Mouse (Mus musculus): ENCODE measurements around the gene Ppp1r11. TPM values are rescaled to one million over a fixed set of nuclear protein-coding genes. Genes with fewer than 3 reads are reported as not detected.

Ppp1r11 gene
- 120 and 132 TPM in 2 replicates for polyA plus RNA-seq (2014; fragmentation: Nextera tagmentation; extraction: Ambion mirVana)

DNA sequence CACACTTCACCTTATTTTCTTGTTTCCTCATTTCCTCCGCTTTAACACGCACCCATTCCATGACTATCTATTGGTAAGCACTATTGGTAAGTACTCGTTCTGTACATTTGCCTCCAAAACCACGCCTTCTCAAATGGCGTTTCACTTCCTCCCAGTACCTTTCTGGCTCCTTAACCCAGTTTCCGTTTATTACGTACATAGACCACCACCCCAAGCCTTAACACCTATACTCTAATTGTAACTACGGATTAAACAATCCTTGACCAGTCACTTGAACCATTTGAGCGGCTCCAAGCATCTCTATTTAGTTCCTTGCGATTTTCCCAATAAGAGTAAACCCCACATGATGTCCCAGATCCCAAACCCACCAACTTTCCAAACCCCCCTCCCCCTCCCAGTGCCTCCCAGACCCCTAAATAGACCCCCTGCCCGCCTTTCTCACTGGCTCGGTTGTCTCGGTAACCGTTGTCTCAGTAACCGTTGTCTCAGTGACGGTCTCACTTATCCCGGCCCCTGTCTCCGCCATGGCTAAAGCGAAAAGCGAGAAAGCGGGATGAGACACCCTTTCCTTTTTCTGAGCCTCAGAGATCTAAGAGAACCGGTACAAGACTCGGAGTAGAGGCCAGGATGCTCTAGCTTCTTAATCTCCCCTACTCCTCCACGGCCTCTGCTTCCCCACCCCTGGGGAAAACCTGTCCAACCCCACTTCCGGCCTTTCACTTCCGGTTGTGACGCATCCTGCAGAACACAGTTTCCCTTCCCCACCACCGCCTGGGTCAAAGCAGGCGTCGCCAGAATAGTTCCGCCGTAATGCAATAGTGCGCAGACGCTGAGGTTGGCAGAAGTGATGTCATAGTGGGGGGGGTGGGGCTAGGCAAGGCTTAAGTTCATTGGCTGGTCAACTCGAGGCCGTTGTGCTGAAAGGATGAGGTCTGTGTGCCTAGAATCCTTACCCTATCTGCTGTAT lies at the start of gene Ppp1r11:
Gene Ppp1r11 (minus strand): TSS at position 761 of the 967 bp plus-strand sequence.
- Histone ChIP-seq H3K27ac (ENCODE audit: low read depth) (peak within 1 kb of the TSS; percentile 36; the same call in 1 of the 2 replicates), H3K4me3 (ENCODE audit: low read depth, low read length) (peak within 1 kb of the TSS; percentile 72), H3K27me3 (replicated peaks; ENCODE audit: control insufficient read depth, insufficient read depth, low read length) (0 out of 2 replicates have a peak, but pooled peaks cover 4% of the 10 kb centered on the region), H3K4me2 (ENCODE audit: low read length) (peak within 1 kb of the TSS; percentile 85), H3K9ac (ENCODE audit: low read length) (peak within 1 kb of the TSS; percentile 66), H3K36me3 (ENCODE audit: control insufficient read depth, insufficient read depth, low read length) (peaks cover 34% of the 10 kb centered on the region), H3K9me3 (ENCODE audit: control insufficient read depth, low read length) (no peaks in the 10 kb centered on the region), H3K4me1 (replicated peaks; ENCODE audit: control insufficient read depth, insufficient read depth, low read length) (peaks cover 14% of the 10 kb centered on the region)
- peak; percentile 94 for ATAC-seq (replicated peaks; ENCODE audit: low FRiP score, low TSS enrichment, low read depth)
- 3% methylated on average over 36 of the region's 36 CpGs for WGBS
- DNase-seq (ENCODE audit: low spot score) = peak; percentile 94

DNA sequence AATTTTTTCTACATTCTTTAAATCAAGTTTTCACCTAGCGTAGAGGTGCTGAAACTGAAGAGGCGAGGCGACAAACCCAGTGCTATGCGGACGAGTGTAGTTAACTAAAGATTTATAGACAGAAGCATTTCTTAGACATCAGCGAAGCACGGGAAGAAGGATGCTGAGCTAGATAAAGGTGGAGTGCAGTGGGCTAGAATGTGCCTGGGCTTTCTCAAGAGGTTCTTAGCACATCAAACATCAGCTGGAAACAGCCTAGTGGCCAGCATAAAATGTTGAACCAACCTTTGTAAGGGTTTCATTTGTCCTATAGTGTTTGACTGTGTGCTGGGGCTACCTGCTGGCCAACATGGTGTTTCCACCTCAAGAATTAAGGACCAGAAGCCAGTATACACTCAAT lies 49.3 kb upstream of the Ppp1r11 start, which contains the start of gene Zfp57:
Gene Zfp57 (plus strand): TSS at position 301 of the 400 bp plus-strand sequence.
- Histone ChIP-seq H3K4me1 (replicated peaks; ENCODE audit: control insufficient read depth, insufficient read depth, low read length) (peaks cover 14% of the 10 kb centered on the region), H3K4me2 (ENCODE audit: low read length) (peak within 1 kb of the TSS; percentile 79), H3K9ac (ENCODE audit: low read length) (no peak within 1 kb of the TSS), H3K27me3 (replicated peaks; ENCODE audit: control insufficient read depth, insufficient read depth, low read length) (no peaks in the 10 kb centered on the region), H3K27ac (ENCODE audit: low read depth) (no peak within 1 kb of the TSS), H3K9me3 (ENCODE audit: control insufficient read depth, low read length) (no peaks in the 10 kb centered on the region), H3K4me3 (ENCODE audit: low read depth, low read length) (no peak within 1 kb of the TSS), H3K36me3 (ENCODE audit: control insufficient read depth, insufficient read depth, low read length) (peaks cover 9% of the 10 kb centered on the region)
- DNase-seq (ENCODE audit: low spot score) (no peak), ATAC-seq (replicated peaks; ENCODE audit: low FRiP score, low TSS enrichment, low read depth) (no peak)
- 87% methylated on average over 7 of the region's 7 CpGs for WGBS

DNA sequence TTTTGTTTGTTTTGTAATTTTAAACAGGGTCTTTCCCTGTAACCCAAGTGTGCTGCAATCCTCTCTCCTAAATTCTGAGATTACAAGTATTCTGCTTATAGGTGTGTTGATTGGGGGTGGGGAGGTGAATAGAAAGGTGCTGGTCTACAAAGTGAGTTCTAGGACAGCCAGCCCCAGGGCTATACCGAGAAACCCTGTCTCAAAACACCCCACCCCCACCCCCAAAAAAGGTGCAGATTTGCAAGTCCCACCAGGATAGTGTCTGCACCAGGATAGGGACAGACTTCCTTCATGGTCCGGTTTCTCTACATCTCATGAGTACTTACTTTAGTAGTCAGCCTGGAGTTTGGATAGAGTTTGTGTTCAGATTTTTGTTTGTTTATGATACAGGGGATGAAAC lies 46.9 kb upstream of the Ppp1r11 start:
- Histone ChIP-seq H3K27ac (ENCODE audit: low read depth) (no peak overlapping the region), H3K9me3 (ENCODE audit: control insufficient read depth, low read length) (no peaks in the 10 kb centered on the region), H3K36me3 (ENCODE audit: control insufficient read depth, insufficient read depth, low read length) (no peaks in the 10 kb centered on the region), H3K4me2 (ENCODE audit: low read length) (no peak overlapping the region), H3K4me1 (replicated peaks; ENCODE audit: control insufficient read depth, insufficient read depth, low read length) (peaks cover 7% of the 10 kb centered on the region), H3K27me3 (replicated peaks; ENCODE audit: control insufficient read depth, insufficient read depth, low read length) (no peaks in the 10 kb centered on the region), H3K9ac (ENCODE audit: low read length) (no peak overlapping the region), H3K4me3 (ENCODE audit: low read depth, low read length) (no peak overlapping the region)
- no peak for ATAC-seq (replicated peaks; ENCODE audit: low FRiP score, low TSS enrichment, low read depth)
- no peak for DNase-seq (ENCODE audit: low spot score)
- whole genome bisulfite sequencing = 60% methylated on average over 2 of the region's 2 CpGs

DNA sequence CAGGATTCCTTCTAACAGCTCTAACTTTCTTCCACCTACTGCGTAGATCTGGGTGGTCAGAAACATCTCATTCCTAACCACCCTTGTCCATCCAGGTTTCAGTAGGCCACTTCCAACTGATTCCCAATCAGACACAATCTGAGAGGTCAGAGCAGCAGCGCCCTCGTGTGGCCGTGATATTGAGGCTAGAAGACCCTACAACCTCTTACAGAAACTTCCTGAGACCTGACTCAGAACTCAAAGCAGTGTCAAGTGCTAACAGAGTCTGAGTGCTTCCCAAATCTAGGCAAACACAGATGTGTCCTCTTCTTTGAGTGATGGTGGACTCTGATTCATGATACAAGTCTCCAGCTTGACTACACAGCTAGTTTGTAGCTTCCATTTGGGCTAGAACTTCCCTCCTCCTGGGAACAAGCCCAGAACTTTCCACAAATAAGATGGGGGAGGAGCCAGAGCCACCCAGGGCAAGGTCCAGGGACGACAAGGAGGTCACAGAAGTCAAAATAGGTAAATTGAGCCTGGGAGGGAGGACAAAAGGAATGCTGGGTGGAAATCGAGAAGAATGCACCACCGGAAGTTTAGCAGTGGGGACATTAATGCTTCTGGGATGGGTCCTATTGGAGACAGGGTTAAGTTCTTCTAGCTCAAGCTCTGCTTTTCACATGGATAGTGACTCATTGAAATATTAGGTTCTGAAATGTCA lies 45.6 kb upstream of the Ppp1r11 start:
- Histone ChIP-seq H3K4me3 (ENCODE audit: low read depth, low read length) (no peak overlapping the region), H3K27me3 (replicated peaks; ENCODE audit: control insufficient read depth, insufficient read depth, low read length) (no peaks in the 10 kb centered on the region), H3K27ac (ENCODE audit: low read depth) (no peak overlapping the region), H3K9ac (ENCODE audit: low read length) (no peak overlapping the region), H3K9me3 (ENCODE audit: control insufficient read depth, low read length) (no peaks in the 10 kb centered on the region), H3K4me1 (replicated peaks; ENCODE audit: control insufficient read depth, insufficient read depth, low read length) (no peaks in the 10 kb centered on the region), H3K36me3 (ENCODE audit: control insufficient read depth, insufficient read depth, low read length) (no peaks in the 10 kb centered on the region), H3K4me2 (ENCODE audit: low read length) (no peak overlapping the region)
- ATAC-seq (replicated peaks; ENCODE audit: low FRiP score, low TSS enrichment, low read depth) = no peak; the same call in 1 of the 2 replicates
- DNase-seq (ENCODE audit: low spot score) = peak; percentile 92
- 25% methylated on average over 7 of the region's 7 CpGs for WGBS

DNA sequence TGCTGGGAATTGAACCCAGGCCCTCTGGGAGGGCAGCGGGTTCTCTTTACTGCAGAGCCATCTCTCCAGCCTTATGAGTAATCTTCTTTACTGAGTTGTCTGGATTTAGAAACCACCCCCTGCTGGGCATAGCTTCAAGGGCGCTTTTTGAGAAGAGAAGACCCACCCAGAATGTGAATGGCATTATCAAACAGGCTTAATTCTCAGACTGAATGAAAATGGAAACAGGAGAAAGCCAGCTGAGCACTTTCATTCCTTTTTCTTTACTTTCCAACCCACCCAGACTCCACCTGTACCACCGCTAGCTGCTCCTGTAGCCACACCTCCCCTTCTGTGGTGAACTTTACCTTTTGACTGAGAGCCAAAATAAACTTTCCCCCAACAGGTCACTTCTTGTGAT lies 43.9 kb upstream of the Ppp1r11 start:
- Histone ChIP-seq H3K4me3 (ENCODE audit: low read depth, low read length) (no peak overlapping the region), H3K9ac (ENCODE audit: low read length) (no peak overlapping the region), H3K27me3 (replicated peaks; ENCODE audit: control insufficient read depth, insufficient read depth, low read length) (0 out of 2 replicates have a peak, but pooled peaks cover 5% of the 10 kb centered on the region), H3K27ac (ENCODE audit: low read depth) (no peak overlapping the region), H3K4me1 (replicated peaks; ENCODE audit: control insufficient read depth, insufficient read depth, low read length) (no peaks in the 10 kb centered on the region), H3K9me3 (ENCODE audit: control insufficient read depth, low read length) (no peaks in the 10 kb centered on the region), H3K36me3 (ENCODE audit: control insufficient read depth, insufficient read depth, low read length) (no peaks in the 10 kb centered on the region), H3K4me2 (ENCODE audit: low read length) (no peak overlapping the region)
- no peak for ATAC-seq (replicated peaks; ENCODE audit: low FRiP score, low TSS enrichment, low read depth)
- no peak for DNase-seq (ENCODE audit: low spot score)
- 73% methylated on average over 3 of the region's 3 CpGs for WGBS

DNA sequence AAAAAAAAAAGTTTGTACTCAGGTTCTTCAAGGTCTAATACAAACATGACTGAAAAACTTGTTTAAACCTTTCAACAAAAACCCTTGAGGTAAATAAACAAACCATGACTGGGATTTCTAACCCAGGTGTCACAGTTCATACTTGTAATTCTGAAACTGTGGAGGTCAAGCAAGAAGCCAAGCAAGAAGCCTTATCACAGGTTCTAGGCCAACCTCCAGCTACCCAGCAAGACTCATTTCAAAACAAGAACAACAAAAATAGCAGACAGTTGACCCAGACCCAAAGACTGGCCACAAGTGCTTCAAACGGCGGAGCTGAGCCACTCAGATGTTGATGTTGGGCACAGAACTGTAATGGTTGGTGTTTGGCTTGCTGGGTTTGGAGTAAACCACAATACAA lies 43.0 kb upstream of the Ppp1r11 start:
- Histone ChIP-seq H3K4me2 (ENCODE audit: low read length) (no peak overlapping the region), H3K9me3 (ENCODE audit: control insufficient read depth, low read length) (no peaks in the 10 kb centered on the region), H3K4me1 (replicated peaks; ENCODE audit: control insufficient read depth, insufficient read depth, low read length) (no peaks in the 10 kb centered on the region), H3K9ac (ENCODE audit: low read length) (no peak overlapping the region), H3K27me3 (replicated peaks; ENCODE audit: control insufficient read depth, insufficient read depth, low read length) (peaks cover 8% of the 10 kb centered on the region), H3K36me3 (ENCODE audit: control insufficient read depth, insufficient read depth, low read length) (no peaks in the 10 kb centered on the region), H3K4me3 (ENCODE audit: low read depth, low read length) (no peak overlapping the region), H3K27ac (ENCODE audit: low read depth) (no peak overlapping the region)
- DNase-seq (ENCODE audit: low spot score) = no peak
- 78% methylated on average over 2 of the region's 2 CpGs for WGBS
- ATAC-seq (replicated peaks; ENCODE audit: low FRiP score, low TSS enrichment, low read depth) = no peak

DNA sequence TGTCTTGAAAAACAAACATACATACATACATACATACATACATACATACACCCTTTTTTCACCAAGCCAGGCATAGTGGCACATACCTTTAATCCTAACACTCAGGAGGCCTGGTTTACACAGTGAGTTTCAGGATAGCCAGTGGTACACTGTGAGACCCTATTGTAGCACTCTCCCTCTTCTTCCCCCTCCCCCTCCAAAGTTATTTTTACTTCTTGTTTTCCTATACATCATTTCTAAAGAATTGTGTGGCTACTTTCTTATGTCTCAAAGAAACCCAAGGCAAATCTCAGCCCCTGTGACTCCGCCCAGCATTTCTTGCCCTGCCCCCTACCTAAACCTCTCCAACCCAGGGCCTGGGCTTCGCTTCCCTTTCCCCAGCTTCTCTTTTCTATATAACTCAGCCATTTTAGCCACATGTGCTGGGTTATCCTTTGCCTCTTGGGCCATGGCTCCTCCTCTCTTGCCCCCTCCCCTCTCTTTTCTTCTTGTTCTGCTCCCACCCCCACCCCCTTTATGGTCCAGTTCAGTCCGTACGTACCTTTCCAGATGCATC lies 42.3 kb upstream of the Ppp1r11 start:
- no peaks in the 10 kb centered on the region for H3K4me1 ChIP-seq (replicated peaks; ENCODE audit: control insufficient read depth, insufficient read depth, low read length)

DNA sequence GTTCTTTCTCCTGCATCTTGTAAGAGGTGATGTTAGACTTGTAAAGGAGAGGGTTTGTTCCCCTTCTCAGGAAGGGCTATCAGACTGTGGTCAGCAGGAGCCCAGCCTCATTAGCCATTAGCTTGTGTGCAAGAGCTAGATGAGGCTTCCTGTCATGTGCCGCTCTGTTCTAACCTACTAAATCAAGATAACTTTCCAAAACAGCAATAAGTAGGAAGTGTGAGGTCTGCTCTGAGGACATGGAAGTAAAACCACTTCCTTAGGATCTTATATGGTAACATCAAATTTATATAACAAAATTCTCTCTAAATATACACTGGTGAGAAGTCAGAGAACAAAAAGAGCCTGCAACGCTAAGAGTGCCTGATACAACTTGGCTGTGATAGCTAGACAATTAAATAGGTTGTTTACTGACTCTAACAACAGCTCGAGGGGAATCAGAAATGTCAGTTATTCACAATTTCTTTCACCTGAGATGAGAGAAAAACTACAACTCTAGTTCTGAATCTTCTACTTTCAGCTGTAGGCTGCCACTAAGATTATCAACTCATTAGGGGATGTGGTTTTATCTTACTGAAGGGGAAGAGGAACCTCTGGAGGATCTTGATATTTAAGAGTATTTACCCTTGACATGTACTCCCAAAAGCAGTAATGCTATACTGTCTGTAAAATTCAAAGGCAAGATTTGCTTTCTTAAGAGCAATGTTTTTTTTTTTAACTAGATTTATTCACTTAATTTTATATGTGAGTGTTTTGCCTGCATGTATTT lies 41.0 kb upstream of the Ppp1r11 start:
- H3K4me2 ChIP-seq (ENCODE audit: low read length) = no peak overlapping the region
- no peak overlapping the region for H3K9ac ChIP-seq (ENCODE audit: low read length)
- no peak for ATAC-seq (replicated peaks; ENCODE audit: low FRiP score, low TSS enrichment, low read depth)
- no peaks in the 10 kb centered on the region for H3K36me3 ChIP-seq (ENCODE audit: control insufficient read depth, insufficient read depth, low read length)
- H3K4me3 ChIP-seq (ENCODE audit: low read depth, low read length) = no peak overlapping the region
- H3K4me1 ChIP-seq (replicated peaks; ENCODE audit: control insufficient read depth, insufficient read depth, low read length) = no peaks in the 10 kb centered on the region
- no peak overlapping the region for H3K27ac ChIP-seq (ENCODE audit: low read depth)
- 73% methylated on average over 3 of the region's 3 CpGs for WGBS
- DNase-seq (ENCODE audit: low spot score) = no peak
- peaks cover 28% of the 10 kb centered on the region for H3K27me3 ChIP-seq (replicated peaks; ENCODE audit: control insufficient read depth, insufficient read depth, low read length)
- no peaks in the 10 kb centered on the region for H3K9me3 ChIP-seq (ENCODE audit: control insufficient read depth, low read length)

More for the DNA sequence above, 42.3 kb upstream of the Ppp1r11 start:
- H3K4me3 ChIP-seq (ENCODE audit: low read depth, low read length) = no peak overlapping the region
- no peaks in the 10 kb centered on the region for H3K36me3 ChIP-seq (ENCODE audit: control insufficient read depth, insufficient read depth, low read length)
- peaks cover 15% of the 10 kb centered on the region for H3K27me3 ChIP-seq (replicated peaks; ENCODE audit: control insufficient read depth, insufficient read depth, low read length)
- no peaks in the 10 kb centered on the region for H3K9me3 ChIP-seq (ENCODE audit: control insufficient read depth, low read length)
- H3K27ac ChIP-seq (ENCODE audit: low read depth) = no peak overlapping the region
- H3K4me2 ChIP-seq (ENCODE audit: low read length) = no peak overlapping the region
- no peak overlapping the region for H3K9ac ChIP-seq (ENCODE audit: low read length)
- no peak for DNase-seq (ENCODE audit: low spot score)
- 90% methylated on average over 4 of the region's 4 CpGs for WGBS
- ATAC-seq (replicated peaks; ENCODE audit: low FRiP score, low TSS enrichment, low read depth) = no peak
